Mouse (Mus musculus) kidney, adult 2 months (tissue): ENCODE results near the gene Dsn1.

Experiments
- CTCF ChIP-seq: fragments of 200-500 bp; conservative IDR thresholded peaks from 2 replicates; pipeline ENCODE4 v1.5.1; 2011; ENCODE audit warnings: low read depth, mild to moderate bottlenecking, control low read depth, low read length, moderate library complexity, mixed read lengths; ENCODE audit not compliant: insufficient read depth, insufficient read length
- POLR2A ChIP-seq: fragments of 200-500 bp; IDR thresholded peaks from one replicate; pipeline ENCODE4 v1.6.1; 2011; ENCODE audit warnings: low read depth, low read length, control low read depth

GRCm38 (mm10) chr2:157045932-157046331, 39.0 kb upstream of the Dsn1 start:
- TF ChIP-seq CTCF (no peak), POLR2A (no peak)
